Mouse (Mus musculus) olfactory bulb, adult 2 months (tissue): ENCODE data around the gene Ttc21a.

Experiments used
- CTCF ChIP-seq: fragments of 200-500 bp; IDR thresholded peaks from 2 replicates; pipeline ENCODE4 v1.5.1; 2012; ENCODE audit warnings: low read depth, mild to moderate bottlenecking, low read length, moderate library complexity; ENCODE audit not compliant: insufficient read depth
- POLR2A ChIP-seq: fragments of 200-500 bp; IDR thresholded peaks from 2 replicates; pipeline ENCODE4 v1.6.1; 2012; ENCODE audit warnings: mild to moderate bottlenecking, low read depth, low read length, moderate library complexity; ENCODE audit not compliant: insufficient read depth

GRCm38 (mm10) chr9:119982956-119983551 is 45.6 kb downstream of the Ttc21a start:
- TF ChIP-seq CTCF = 0 out of 2 replicates have a peak, but pooled peaks have one; percentile 1
- no peak for TF ChIP-seq POLR2A
